Mouse (Mus musculus) myocyte (in vitro differentiated cells): ENCODE results near the gene Med13l. TPM values are rescaled to one million over a fixed set of nuclear protein-coding genes. Genes with fewer than 3 reads are reported as not detected.

Experiments used
- H3K27me3 ChIP-seq: one replicate; pipeline ENCODE4 v1.6.1; 2011; ENCODE audit not compliant: control insufficient read depth, insufficient read depth, insufficient read length
- H3K36me3 ChIP-seq: one replicate; pipeline ENCODE4 v1.6.1; 2011; ENCODE audit not compliant: control insufficient read depth, insufficient read depth
- H3K4me2 ChIP-seq: one replicate; pipeline ENCODE4 v1.6.1; 2011; ENCODE audit warnings: low read depth, control low read depth
- H3K4me3 ChIP-seq: one replicate; pipeline ENCODE4 v1.5.1; 2011; ENCODE audit warnings: mild to moderate bottlenecking, control low read depth, moderate library complexity
- H3K79me2 ChIP-seq: one replicate; pipeline ENCODE4 v1.6.1; 2011; ENCODE audit not compliant: control insufficient read depth, insufficient read depth
- H3ac ChIP-seq: one replicate; pipeline ENCODE4 v1.6.1; 2011; ENCODE audit not compliant: control insufficient read depth, insufficient read length
- CEBPB ChIP-seq: IDR thresholded peaks from 2 replicates; pipeline ENCODE4 v1.6.1; 2011; ENCODE audit warnings: mild to moderate bottlenecking, moderate library complexity; ENCODE audit not compliant: poor library complexity, insufficient read depth, severe bottlenecking
- E2F4 ChIP-seq: IDR thresholded peaks from one replicate; pipeline ENCODE4 v1.6.1; 2011; ENCODE audit warnings: mild to moderate bottlenecking, control low read depth, moderate library complexity; ENCODE audit not compliant: insufficient read depth
- MAX ChIP-seq: IDR thresholded peaks from one replicate; pipeline ENCODE4 v1.6.1; 2011; ENCODE audit warnings: low read depth, mild to moderate bottlenecking, control low read depth
- MYOD1 ChIP-seq, 3 experiments: IDR thresholded peaks; one replicate each; pipeline ENCODE4 v1.6.1; 2011; ENCODE audit warnings: control low read depth in 2 of 3, low read depth in 2 of 3, mild to moderate bottlenecking in 2 of 3, moderate library complexity in 1 of 3; ENCODE audit not compliant: insufficient read length in 2 of 3, control insufficient read depth in 1 of 3
- MYOG ChIP-seq, 3 experiments: IDR thresholded peaks; one replicate each; pipeline ENCODE4 v1.6.1; 2011; ENCODE audit warnings: control low read depth in 2 of 3, low read depth in 2 of 3, mild to moderate bottlenecking in 2 of 3; ENCODE audit not compliant: insufficient read length in 2 of 3, control insufficient read depth in 1 of 3, insufficient read depth in 1 of 3
- POLR2A ChIP-seq: IDR thresholded peaks from one replicate; pipeline ENCODE4 v1.6.1; 2011; ENCODE audit warnings: low read depth, mild to moderate bottlenecking, control low read depth, moderate library complexity; ENCODE audit not compliant: insufficient read length
- POLR2AphosphoS2 ChIP-seq: IDR thresholded peaks from one replicate; pipeline ENCODE4 v1.6.1; 2011; ENCODE audit warnings: low read depth, control low read depth; ENCODE audit not compliant: insufficient read length
- REST ChIP-seq: IDR thresholded peaks from one replicate; pipeline ENCODE4 v1.6.1; 2011; ENCODE audit warnings: mild to moderate bottlenecking, control low read depth, moderate library complexity; ENCODE audit not compliant: insufficient read depth, insufficient read length
- SRF ChIP-seq: IDR thresholded peaks from one replicate; pipeline ENCODE4 v1.6.1; 2011; ENCODE audit warnings: low read depth; ENCODE audit not compliant: control insufficient read depth, insufficient read length
- TCF12 ChIP-seq: IDR thresholded peaks from one replicate; pipeline ENCODE4 v1.6.1; 2011; ENCODE audit warnings: mild to moderate bottlenecking, control low read depth; ENCODE audit not compliant: poor library complexity, insufficient read depth, severe bottlenecking
- TCF3 ChIP-seq: IDR thresholded peaks from one replicate; pipeline ENCODE4 v1.6.1; 2011; ENCODE audit warnings: low read depth, control low read depth; ENCODE audit not compliant: insufficient read length
- USF1 ChIP-seq: IDR thresholded peaks from one replicate; pipeline ENCODE4 v1.6.1; 2011; ENCODE audit warnings: low read depth, mild to moderate bottlenecking, control low read depth, moderate library complexity
- polyA plus RNA-seq: library from polyadenylated mRNA; unstranded; fragments of >200 nt; fragmentation: generic; extraction: Trizol; gene quantifications from one replicate; pipeline ENCODE4 v1.2.1, GENCODE M21; 2012; ENCODE audit warnings: missing spikeins

Gene Med13l
- polyA plus RNA-seq, 1 experiment = 7.4 TPM

- Histone ChIP-seq H3K27me3 (no peaks in the 10 kb centered on the region), H3K79me2 (no peaks in the 10 kb centered on the region), H3K4me2 (no peak overlapping the region), H3ac (no peak overlapping the region), H3K36me3 (peaks cover 6% of the 10 kb centered on the region), H3K4me3 (no peak overlapping the region)
- TF ChIP-seq POLR2AphosphoS2 (no peak), CEBPB (no peak), MYOG (IDR thresholded peaks at IDR 0.05; ENCODE audit: control insufficient read depth in 1 of 3, insufficient read depth in 1 of 3, insufficient read length in 2 of 3, low read depth in 2 of 3) (no peak), REST (no peak), TCF3 (no peak), USF1 (no peak), POLR2A (no peak)
Measured at GRCm38 (mm10) chr5:118717456-118717855, 157.0 kb downstream of the Med13l start.

GRCm38 (mm10) chr5:118718070-118718469 lies 157.6 kb downstream of the Med13l start:
- H3ac ChIP-seq = no peak overlapping the region
- no peaks in the 10 kb centered on the region for H3K27me3 ChIP-seq
- H3K4me2 ChIP-seq = no peak overlapping the region
- no peak overlapping the region for H3K4me3 ChIP-seq
- H3K36me3 ChIP-seq = peaks cover 8% of the 10 kb centered on the region
- no peaks in the 10 kb centered on the region for H3K79me2 ChIP-seq
- TF ChIP-seq MYOD1 (IDR thresholded peaks at IDR 0.05; ENCODE audit: control insufficient read depth in 1 of 3, insufficient read length in 2 of 3, low read depth in 2 of 3) = no peak
- TF ChIP-seq POLR2AphosphoS2 = no peak
- TF ChIP-seq MYOG (IDR thresholded peaks at IDR 0.05; ENCODE audit: control insufficient read depth in 1 of 3, insufficient read depth in 1 of 3, insufficient read length in 2 of 3, low read depth in 2 of 3) = no peak
- no peak for TF ChIP-seq USF1
- TF ChIP-seq CEBPB = no peak
- no peak for TF ChIP-seq TCF3
- TF ChIP-seq POLR2A = no peak
- TF ChIP-seq E2F4 = no peak
- TF ChIP-seq SRF = no peak
- no peak for TF ChIP-seq REST
- no peak for TF ChIP-seq MAX
- TF ChIP-seq TCF12 = no peak

- Histone ChIP-seq H3K4me3 (no peak overlapping the region), H3K36me3 (peaks cover 19% of the 10 kb centered on the region), H3ac (no peak overlapping the region)
Measured at GRCm38 (mm10) chr5:118721416-118721815, 160.9 kb downstream of the Med13l start.

GRCm38 (mm10) chr5:118721848-118722247 lies 161.4 kb downstream of the Med13l start:
- H3ac ChIP-seq = no peak overlapping the region
- H3K36me3 ChIP-seq = peaks cover 19% of the 10 kb centered on the region
- TF ChIP-seq MAX (no peak), REST (no peak), SRF (no peak), POLR2A (no peak), MYOD1 (IDR thresholded peaks at IDR 0.05; ENCODE audit: control insufficient read depth in 1 of 3, insufficient read length in 2 of 3, low read depth in 2 of 3) (no peak), CEBPB (no peak), POLR2AphosphoS2 (no peak), USF1 (no peak), E2F4 (no peak), MYOG (IDR thresholded peaks at IDR 0.05; ENCODE audit: control insufficient read depth in 1 of 3, insufficient read depth in 1 of 3, insufficient read length in 2 of 3, low read depth in 2 of 3) (no peak), TCF3 (no peak), TCF12 (no peak)
- no peaks in the 10 kb centered on the region for H3K27me3 ChIP-seq
- no peaks in the 10 kb centered on the region for H3K79me2 ChIP-seq
- no peak overlapping the region for H3K4me3 ChIP-seq
- H3K4me2 ChIP-seq = no peak overlapping the region

More at GRCm38 (mm10) chr5:118721416-118721815, 160.9 kb downstream of the Med13l start:
- no peaks in the 10 kb centered on the region for H3K79me2 ChIP-seq
- no peaks in the 10 kb centered on the region for H3K27me3 ChIP-seq
- TF ChIP-seq SRF = no peak
- no peak for TF ChIP-seq POLR2AphosphoS2
- TF ChIP-seq POLR2A = no peak
- TF ChIP-seq E2F4 = no peak
- TF ChIP-seq USF1 = no peak
- TF ChIP-seq MYOG (IDR thresholded peaks at IDR 0.05; ENCODE audit: control insufficient read depth in 1 of 3, insufficient read depth in 1 of 3, insufficient read length in 2 of 3, low read depth in 2 of 3) = no peak
- no peak for TF ChIP-seq TCF12
- H3K4me2 ChIP-seq = no peak overlapping the region

GRCm38 (mm10) chr5:118722456-118722855 lies 162.0 kb downstream of the Med13l start:
- H3K27me3 ChIP-seq = no peaks in the 10 kb centered on the region
- H3K36me3 ChIP-seq = peaks cover 24% of the 10 kb centered on the region
- H3K4me2 ChIP-seq = no peak overlapping the region
- no peak overlapping the region for H3ac ChIP-seq
- H3K4me3 ChIP-seq = no peak overlapping the region
- H3K79me2 ChIP-seq = no peaks in the 10 kb centered on the region
- TF ChIP-seq MAX (no peak), SRF (no peak), E2F4 (no peak), REST (no peak), MYOG (IDR thresholded peaks at IDR 0.05; ENCODE audit: control insufficient read depth in 1 of 3, insufficient read depth in 1 of 3, insufficient read length in 2 of 3, low read depth in 2 of 3) (no peak), POLR2A (no peak), TCF3 (no peak), USF1 (no peak), CEBPB (no peak), TCF12 (no peak), POLR2AphosphoS2 (no peak), MYOD1 (IDR thresholded peaks at IDR 0.05; ENCODE audit: control insufficient read depth in 1 of 3, insufficient read length in 2 of 3, low read depth in 2 of 3) (no peak)
